Mouse (Mus musculus) gastrocnemius, postnatal 25 days (tissue): Measurements from ENCODE around the gene Mob4. TPM values are rescaled to one million over a fixed set of nuclear protein-coding genes. Genes with fewer than 3 reads are reported as not detected.

Source experiments
- DNase-seq: peaks from one replicate; pipeline ENCODE4 v3.0.0; 2022
- total RNA-seq, 2 experiments: library from RNA; stranded (reverse); gene quantifications; 1 replicate in 1 of 2; 2 replicates in 1 of 2; pipeline ENCODE4 v1.2.3; 2021

Gene Mob4
- total RNA-seq, 2 experiments from 2014 or later = 34.1 to 38.5 TPM

DNA sequence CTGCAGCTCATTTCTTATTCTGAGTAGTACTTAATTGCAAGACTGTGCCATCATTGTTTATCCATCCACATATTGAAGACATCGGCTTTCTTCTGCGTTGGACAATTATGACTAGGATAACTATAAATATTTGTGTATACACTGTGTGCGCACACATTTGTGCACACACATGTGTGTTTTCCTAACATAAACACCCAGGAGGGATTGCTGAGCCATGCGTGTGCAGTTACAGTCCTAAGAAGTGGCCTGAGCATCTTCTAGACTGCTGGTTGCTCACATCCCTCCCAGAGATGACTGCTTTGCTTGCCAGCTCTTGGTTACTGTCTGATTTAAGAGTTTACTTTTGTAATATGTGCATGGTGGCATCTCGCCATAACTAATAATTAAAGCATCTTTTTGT is 51.4 kb downstream of the Mob4 start:
- no peak for DNase-seq

DNA sequence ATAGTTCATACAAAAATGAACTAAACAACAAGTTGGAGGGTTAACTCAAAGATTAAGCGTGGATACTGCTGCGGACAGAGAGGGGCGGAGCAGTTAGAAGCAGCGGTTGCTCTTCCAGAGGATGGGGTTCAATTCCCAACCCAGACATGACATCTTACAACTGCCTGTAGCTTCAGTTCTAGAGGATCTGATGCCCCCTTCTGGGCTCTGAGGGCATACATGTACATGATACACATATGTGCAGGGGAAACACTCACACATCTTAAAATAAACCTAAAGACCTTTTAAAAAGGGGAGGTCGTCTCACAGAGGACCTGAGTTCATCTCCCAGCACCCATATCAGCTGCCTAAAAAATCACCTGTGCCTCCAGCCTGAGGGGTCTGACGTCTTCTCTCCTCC is 54.7 kb downstream of the Mob4 start:
- no peak for DNase-seq

DNA sequence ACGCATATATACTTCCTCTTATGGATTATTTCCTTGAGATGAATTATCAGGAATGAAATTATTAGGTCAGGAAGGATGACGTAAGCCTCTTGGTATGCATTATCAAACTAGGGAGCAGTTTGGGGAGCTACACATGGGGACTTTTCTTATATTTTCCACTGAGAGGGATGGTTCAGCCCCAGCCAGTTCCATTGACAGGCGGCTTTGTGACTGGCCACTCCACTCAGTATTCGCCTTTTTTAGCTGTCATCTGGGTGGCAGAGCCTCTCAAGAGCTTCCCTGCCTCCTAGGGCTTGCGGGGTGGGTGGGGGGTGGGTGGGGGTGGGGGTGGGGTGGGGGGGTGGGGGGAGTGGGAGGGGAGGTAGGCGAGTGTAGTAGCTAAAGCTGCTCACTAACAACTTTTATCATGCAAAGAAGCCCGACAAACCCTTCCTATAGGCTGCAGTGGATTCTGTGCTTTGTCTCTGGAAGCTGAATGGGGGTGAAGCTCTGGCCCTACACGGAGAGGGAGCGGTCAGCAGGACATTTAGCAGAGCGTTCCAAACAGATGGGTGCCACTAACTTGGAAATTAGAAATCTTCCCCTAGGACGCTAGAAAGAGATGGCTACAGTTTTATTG is 55.7 kb downstream of the Mob4 start:
- no peak for DNase-seq

DNA sequence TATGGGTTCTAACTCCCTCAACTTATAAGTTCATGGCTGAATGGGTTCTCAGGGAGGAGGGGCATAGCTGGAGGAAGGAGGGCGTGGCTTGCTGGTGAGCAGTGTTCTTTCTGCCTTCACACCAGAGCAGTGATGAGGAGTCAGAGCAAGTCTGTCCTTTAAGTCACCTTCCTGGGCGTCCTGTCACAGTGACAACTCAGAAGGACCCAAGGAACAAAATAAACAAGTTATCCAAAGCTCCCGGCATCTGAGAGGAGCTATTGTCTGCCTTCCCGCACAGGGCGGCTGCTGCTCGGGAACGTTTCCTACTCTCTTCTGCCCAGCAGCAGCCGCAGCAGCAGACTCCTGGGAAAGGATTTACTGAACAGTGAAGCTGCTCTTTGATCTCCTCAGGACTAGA is 61.0 kb downstream of the Mob4 start:
- DNase-seq = no peak

DNA sequence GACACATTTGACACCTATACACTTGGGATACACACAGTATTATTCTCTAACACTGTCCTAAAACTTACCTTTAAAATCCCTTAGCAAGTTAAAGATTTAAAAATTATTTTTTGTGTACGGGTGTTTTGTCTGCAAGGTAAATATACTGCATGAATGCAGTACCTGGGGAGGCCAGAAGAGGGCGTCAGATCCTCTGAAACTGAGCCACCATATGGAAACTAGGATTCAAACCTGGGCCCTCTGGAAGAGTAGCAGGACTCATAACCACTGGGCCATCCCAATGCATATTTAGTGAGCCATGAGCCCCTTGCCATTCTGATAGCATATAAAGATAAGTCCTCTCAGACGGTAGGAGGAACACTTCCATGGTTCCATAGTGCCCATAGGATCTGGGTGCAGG is 61.8 kb downstream of the Mob4 start:
- no peak for DNase-seq

DNA sequence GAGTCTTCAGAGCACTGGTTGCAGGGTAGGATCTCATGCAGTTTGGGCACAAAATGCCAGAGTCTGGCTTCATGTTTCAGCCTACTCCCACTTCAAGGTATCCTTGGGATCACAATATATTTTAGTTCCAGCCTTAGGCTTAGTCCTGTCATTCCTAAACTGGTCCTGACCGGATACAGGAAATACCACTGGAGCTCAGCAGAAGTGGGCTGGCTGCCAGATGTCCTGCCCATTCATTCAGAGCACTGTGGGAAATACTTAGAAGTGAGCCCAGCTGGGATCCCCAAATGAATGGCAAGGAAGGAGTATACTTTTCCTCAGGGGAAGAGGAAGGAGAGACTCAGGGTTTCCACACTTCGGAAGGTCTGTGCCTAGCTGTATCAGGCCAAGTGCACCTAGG is 62.3 kb downstream of the Mob4 start:
- DNase-seq = no peak

DNA sequence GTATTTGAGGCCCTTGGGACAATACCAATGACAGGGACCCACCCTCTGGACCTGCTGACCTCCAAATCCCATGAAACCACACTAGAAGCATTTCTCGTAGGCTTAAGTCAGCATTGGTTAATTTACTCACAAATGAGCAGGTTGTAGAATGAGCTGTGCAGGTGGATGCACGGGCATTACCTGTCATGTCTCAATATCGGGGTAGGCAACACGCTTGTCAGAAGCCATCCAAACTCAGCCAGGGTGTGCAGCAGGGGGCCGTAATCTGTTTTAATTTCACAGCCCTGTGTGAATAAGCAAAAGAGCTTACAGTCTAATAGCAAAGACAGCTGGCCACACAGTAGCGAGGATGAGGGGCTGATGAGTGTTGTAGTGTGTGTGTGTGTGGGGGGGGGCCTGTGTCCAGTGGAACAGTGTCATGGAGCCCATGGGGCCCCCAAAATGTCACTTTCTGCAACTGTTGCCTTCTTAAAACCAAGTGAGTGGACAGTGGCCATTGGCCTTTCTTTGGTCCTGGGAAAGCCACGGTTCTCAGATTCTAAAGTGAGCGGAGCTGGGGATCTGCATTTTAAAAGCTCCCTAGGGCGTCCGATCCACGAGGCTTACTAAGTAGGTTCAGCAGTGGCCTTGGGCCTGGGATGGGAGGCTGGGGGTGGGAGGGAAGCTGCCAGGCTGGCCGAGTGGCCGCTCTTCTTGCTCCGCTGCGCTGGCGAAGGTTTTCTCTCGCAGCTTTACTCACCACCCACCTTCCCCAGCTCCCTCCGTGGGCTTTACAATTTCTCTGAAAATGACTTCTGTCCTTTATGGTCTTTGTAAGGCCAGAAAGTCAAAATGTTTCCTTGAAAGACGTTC is 63.3 kb downstream of the Mob4 start:
- no peak for DNase-seq

DNA sequence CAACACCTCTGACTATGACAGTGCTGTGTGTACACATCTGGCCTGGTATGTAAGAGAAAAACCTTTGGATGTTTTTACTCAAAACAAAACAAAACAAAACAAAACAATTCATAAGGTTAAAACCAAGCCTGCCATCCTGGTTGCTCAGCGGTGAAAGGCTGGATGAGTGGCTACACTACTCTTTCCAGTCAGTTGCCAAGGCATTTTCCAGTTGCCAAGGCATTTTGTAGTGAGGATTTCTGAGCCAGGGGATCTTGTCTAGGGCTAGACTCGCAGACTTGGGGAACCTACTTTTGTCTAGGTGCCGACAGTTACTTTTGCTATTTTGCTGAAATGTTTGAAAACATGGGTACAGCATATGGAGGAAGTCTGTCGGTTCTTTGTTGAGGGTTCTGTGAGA is 64.0 kb downstream of the Mob4 start:
- DNase-seq = no peak

DNA sequence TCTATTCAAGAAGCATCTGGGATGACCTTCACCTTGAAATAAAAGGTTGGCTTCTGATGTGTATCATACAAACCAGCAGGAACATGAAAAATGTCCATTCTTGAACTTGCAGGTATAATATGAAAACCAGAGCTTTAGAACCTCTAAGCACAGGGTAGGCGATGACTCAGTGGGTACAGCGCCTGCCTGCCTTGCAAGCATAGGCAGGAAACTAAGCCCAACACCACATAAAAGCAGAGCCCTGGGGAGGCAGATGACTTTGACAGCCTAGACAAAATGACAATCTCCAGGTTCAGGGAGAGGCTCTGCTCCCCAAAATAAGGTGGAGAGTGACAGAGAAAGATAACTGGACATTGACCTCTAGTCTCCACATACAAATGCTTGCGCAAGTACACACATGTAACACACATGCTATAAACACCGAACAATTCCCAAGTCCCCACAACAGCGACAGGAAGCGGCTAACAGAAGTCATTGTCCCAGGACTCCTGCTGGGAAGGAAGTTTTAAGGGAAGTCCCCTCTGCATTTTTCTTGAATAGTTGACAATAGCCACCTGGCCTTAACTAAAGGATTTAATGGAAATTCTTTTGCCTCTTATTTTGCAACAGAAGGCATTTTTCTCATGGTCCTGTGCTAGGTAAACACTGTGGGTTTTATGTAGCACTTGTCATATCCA is 65.4 kb downstream of the Mob4 start:
- DNase-seq = no peak

DNA sequence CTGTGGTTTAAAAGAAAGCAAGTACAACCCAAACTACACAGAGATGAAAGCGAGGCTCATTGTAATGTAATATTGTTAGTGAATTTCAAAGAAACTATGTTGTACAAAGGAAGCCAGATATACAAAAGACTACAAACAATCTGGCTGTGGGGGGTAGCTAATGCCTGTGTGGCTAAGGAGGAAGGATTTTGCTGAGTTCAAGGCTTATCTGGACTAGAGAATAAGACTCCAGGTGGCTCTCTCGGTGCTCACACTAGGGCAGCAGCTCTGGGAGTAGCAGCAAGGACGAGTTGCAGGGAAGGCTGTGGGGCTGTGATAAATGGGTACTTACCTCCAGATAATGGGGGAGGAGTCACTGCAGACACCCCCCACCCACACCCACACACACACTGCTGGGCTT is 67.7 kb downstream of the Mob4 start:
- no peak for DNase-seq

DNA sequence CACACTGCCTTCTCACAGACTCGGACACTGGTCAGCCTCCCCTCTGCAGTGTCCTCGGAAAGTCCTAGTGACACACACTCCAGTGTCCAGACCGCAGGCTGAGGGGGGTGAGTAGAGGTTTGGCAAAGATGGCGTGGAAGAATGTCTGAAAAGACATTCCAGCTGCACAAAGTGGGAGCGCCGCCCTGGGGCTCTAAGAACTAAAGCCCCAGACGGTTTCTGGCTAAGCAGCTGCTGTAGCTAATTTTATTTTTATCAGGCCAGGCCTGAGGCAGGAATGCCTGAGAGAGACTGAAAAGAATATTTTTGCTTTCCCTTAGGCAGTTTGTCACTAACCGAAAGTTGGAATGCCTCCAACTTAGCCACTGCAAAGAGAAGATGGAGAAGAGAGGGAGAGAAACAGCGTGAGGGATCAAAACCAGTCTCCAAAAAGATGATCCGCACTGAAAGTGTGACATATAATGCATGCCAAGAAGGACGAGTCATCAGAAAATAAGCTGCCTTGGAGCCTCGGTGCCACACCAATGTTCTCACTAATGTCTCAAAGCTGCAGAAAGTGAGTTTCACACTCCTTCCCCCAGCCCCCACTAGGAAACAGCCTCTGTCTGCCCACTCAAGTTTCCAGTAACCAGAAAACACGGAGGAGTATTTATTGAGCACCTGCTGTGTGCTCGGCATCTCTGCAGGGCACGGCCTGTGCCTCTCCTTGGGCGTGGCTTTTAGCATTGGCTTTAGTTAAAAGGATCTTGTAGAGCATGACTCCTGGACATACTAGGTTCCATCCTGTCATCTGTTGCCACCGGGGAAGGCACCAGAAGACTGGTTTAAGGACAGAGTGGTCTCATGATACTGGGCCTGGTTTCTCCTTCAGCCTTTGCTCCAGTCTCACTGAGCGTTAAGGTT is 71.1 kb downstream of the Mob4 start:
- DNase-seq = peak; percentile 66

Other genes with a start within 250 kb of the Mob4 start
- gene Ankrd44, start 204.8 kb upstream of the Mob4 start, total RNA-seq = 1 to 10 TPM; 5.3 to 5.5 TPM
- gene Sf3b1, start 103.8 kb upstream of the Mob4 start, total RNA-seq = 10 to 100 TPM; 36.4 to 49.3 TPM
- gene Coq10b, start 78.5 kb upstream of the Mob4 start, total RNA-seq = 10 to 100 TPM in 1 of 2 experiments, 1 to 10 TPM in 1; 7.7 to 22.8 TPM
- gene Hspe1, start 43.1 kb upstream of the Mob4 start, total RNA-seq = 10 to 100 TPM; 83.7 to 88.8 TPM
- 100 to 1,000 TPM; 162 to 179 TPM for gene Hspd1, start 43.0 kb upstream of the Mob4 start, total RNA-seq
- 1 to 10 TPM; 4.7 to 5.1 TPM for gene Rftn2, start 95.6 kb downstream of the Mob4 start, total RNA-seq
- 1 to 10 TPM; 2.7 to 2.8 TPM for gene Mars2, start 105.9 kb downstream of the Mob4 start, total RNA-seq
- not detected for gene Boll, start 232.2 kb downstream of the Mob4 start, total RNA-seq